Mouse (Mus musculus) kidney, adult 18-20 months (tissue): ENCODE measurements at regions not wholly inside any gene's neighbourhood (a gene's known extent, or its start where the extent isn't known, plus 50 kb on each side); places are given as distances from the start of the nearest gene placed in this dataset.

Experiments
- DNase-seq: peaks from one replicate; pipeline ENCODE4 v3.0.0; 2021

GRCm38 (mm10) chr17:50442062-50442461, 67.1 kb upstream of the Plcl2 start:
- DNase-seq = no peak

GRCm38 (mm10) chr17:50442905-50443304, 66.3 kb upstream of the Plcl2 start:
- DNase-seq = no peak

GRCm38 (mm10) chr17:50443376-50444022, 65.7 kb upstream of the Plcl2 start:
- no peak for DNase-seq

GRCm38 (mm10) chr17:50444023-50444389, 65.2 kb upstream of the Plcl2 start:
- DNase-seq = no peak

- no peak for DNase-seq
Observed at GRCm38 (mm10) chr17:50448693-50449092, 60.5 kb upstream of the Plcl2 start.

GRCm38 (mm10) chr17:50451606-50452005, 57.6 kb upstream of the Plcl2 start:
- DNase-seq = no peak

GRCm38 (mm10) chr17:50453524-50453923, 55.7 kb upstream of the Plcl2 start:
- DNase-seq = no peak

- no peak for DNase-seq
Observed at GRCm38 (mm10) chr17:50453956-50454355, 55.2 kb upstream of the Plcl2 start.

GRCm38 (mm10) chr17:50454917-50455316, 54.3 kb upstream of the Plcl2 start:
- DNase-seq = no peak

- no peak for DNase-seq
Observed at GRCm38 (mm10) chr17:50455719-50456118, 53.5 kb upstream of the Plcl2 start.

- no peak for DNase-seq
Observed at GRCm38 (mm10) chr17:50457053-50457697, 52.0 kb upstream of the Plcl2 start.

- DNase-seq = no peak
Observed at GRCm38 (mm10) chr17:50458232-50458631, 51.0 kb upstream of the Plcl2 start.
